Mouse (Mus musculus) liver, embryonic 11.5 days (tissue): ENCODE measurements at regions not wholly inside any gene's neighbourhood (a gene's known extent, or its start where the extent isn't known, plus 50 kb on each side); places are given as distances from the start of the nearest gene placed in this dataset.

ENCODE experiments used
- ATAC-seq: fragments of 200-750 bp; cut with Nextera tagmentation; replicated peaks from 2 replicates; pipeline ENCODE4 v1.8.0; 2017; ENCODE audit warnings: moderate number of reproducible peaks, mild to moderate bottlenecking, moderate TSS enrichment, moderate library complexity; ENCODE audit not compliant: low FRiP score
- DNase-seq: peaks from one replicate; pipeline ENCODE4 v3.0.0-alpha.2; 2017; ENCODE audit warnings: low spot score
- H3K27ac ChIP-seq: fragments of 300-500 bp; sonication (generic); 2 replicates; pipeline ENCODE4 v1.5.1; 2014; ENCODE audit warnings: mild to moderate bottlenecking, low read depth, low read length, control low read depth
- H3K27me3 ChIP-seq: fragments of 300-500 bp; sonication (generic); replicated peaks from 2 replicates; pipeline ENCODE4 v1.6.1; 2014; ENCODE audit warnings: low read length, mixed read lengths; ENCODE audit not compliant: control insufficient read depth, insufficient read depth
- H3K36me3 ChIP-seq: fragments of 300-500 bp; sonication (generic); 2 replicates; pipeline ENCODE4 v1.6.1; 2014; ENCODE audit warnings: mild to moderate bottlenecking, low read length, moderate library complexity, mixed read lengths; ENCODE audit not compliant: control insufficient read depth, insufficient read depth
- H3K4me1 ChIP-seq: fragments of 300-500 bp; sonication (generic); replicated peaks from 2 replicates; pipeline ENCODE4 v1.6.1; 2014; ENCODE audit warnings: low read length, mixed read lengths; ENCODE audit not compliant: control insufficient read depth, insufficient read depth
- H3K4me2 ChIP-seq: fragments of 300-500 bp; sonication (generic); 2 replicates; pipeline ENCODE4 v1.6.1; 2014; ENCODE audit warnings: mild to moderate bottlenecking, control low read depth, moderate library complexity
- H3K4me3 ChIP-seq: fragments of 300-500 bp; sonication (generic); 2 replicates; pipeline ENCODE4 v1.5.1; 2014; ENCODE audit warnings: low read depth, low read length, control low read depth
- H3K9ac ChIP-seq: fragments of 300-500 bp; sonication (generic); 2 replicates; pipeline ENCODE4 v1.6.1; 2014; ENCODE audit warnings: low read depth, low read length, control low read depth
- H3K9me3 ChIP-seq: fragments of 300-500 bp; sonication (generic); 2 replicates; pipeline ENCODE4 v1.6.1; 2016; ENCODE audit warnings: low read length, inconsistent platforms, mixed read lengths; ENCODE audit not compliant: control insufficient read depth
- WGBS: fragments of 180-500 bp; shearing (Covaris S2); extraction: QIAGEN DNeasy Blood & Tissue Kit; methylation state at CpG from one replicate; pipeline ENCODE4 v1.1.7; 2014; 5-methylcytosine and 5-hydroxymethylcytosine counted together

DNA sequence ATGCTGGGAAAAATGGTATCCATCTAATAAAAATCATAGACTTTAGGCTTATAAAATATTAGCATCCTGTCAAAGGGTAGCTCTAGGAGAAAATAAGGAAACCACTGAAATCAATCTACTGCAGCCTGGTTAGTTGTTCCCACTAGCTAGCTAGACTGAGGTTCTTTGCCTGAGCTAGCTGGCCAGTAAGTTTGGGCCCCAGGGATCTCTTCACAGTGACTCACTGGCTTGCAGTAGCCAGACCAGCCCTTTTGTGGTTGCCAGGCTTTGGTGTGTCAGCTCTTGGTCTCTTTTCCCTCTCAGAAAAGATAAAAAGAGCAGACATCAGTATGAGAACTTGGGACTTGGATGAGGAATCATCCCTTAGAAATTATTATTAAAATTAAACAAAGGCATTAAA lies 325.3 kb upstream of the Rasgrp1 start:
- ATAC-seq = no peak
- no peaks in the 10 kb centered on the region for H3K9me3 ChIP-seq
- no peaks in the 10 kb centered on the region for H3K27me3 ChIP-seq
- no peaks in the 10 kb centered on the region for H3K4me1 ChIP-seq
- no peak overlapping the region for H3K27ac ChIP-seq
- H3K4me3 ChIP-seq = no peak overlapping the region
- H3K4me2 ChIP-seq = no peak overlapping the region
- no peak for DNase-seq
- H3K36me3 ChIP-seq = no peaks in the 10 kb centered on the region
- H3K9ac ChIP-seq = no peak overlapping the region

DNA sequence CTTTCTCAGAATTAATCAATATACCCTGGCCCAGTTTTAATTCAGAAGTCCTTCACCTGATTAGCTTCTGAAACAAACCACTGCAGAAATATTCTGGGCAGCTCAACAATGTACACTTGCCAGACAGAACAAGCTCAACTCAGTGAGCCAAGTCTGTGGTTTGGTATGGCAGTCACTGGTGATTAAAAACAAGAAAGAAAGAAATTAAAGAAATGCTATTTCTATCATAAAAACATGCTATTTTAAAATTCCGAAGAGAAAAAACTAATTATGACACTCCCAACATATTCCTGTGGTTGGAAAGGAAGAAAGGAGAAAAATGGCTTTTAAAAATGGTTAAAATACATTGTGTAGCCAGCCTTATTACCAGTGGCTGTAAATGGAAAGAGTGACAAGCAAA lies 332.1 kb upstream of the Rasgrp1 start:
- H3K9ac ChIP-seq = no peak overlapping the region
- DNase-seq = no peak
- H3K4me3 ChIP-seq = no peak overlapping the region
- no peak overlapping the region for H3K27ac ChIP-seq
- H3K36me3 ChIP-seq = no peaks in the 10 kb centered on the region
- ATAC-seq = no peak
- H3K4me2 ChIP-seq = no peak overlapping the region
- H3K9me3 ChIP-seq = no peaks in the 10 kb centered on the region
- 71% methylated on average over 1 of the region's 1 CpGs for WGBS
- H3K4me1 ChIP-seq = no peaks in the 10 kb centered on the region
- no peaks in the 10 kb centered on the region for H3K27me3 ChIP-seq

DNA sequence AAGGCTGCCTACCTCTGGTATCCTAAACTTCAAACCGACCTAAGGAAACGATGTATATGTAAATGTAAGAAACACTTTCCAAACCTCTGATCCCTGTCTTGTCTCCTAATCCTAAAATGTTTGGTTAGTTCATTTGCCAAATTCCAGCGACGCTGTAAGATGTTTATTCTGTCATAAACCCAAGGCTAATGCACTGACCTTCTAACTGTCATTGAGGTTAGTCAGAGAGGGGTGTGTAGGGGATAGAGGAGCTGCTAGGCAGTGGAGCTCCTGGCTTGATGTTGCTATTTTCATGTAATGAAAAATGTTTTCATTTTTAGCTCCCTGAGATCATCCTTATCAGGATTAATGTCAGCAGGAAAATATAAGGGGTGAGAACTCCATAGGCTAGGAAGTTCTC lies 335.8 kb upstream of the Rasgrp1 start:
- Histone ChIP-seq H3K9me3 (no peaks in the 10 kb centered on the region), H3K27me3 (no peaks in the 10 kb centered on the region), H3K36me3 (no peaks in the 10 kb centered on the region), H3K4me1 (no peaks in the 10 kb centered on the region), H3K9ac (no peak overlapping the region), H3K27ac (no peak overlapping the region), H3K4me2 (no peak overlapping the region), H3K4me3 (no peak overlapping the region)
- ATAC-seq (no peak), DNase-seq (no peak)
- WGBS = 56% methylated on average over 4 of the region's 4 CpGs

DNA sequence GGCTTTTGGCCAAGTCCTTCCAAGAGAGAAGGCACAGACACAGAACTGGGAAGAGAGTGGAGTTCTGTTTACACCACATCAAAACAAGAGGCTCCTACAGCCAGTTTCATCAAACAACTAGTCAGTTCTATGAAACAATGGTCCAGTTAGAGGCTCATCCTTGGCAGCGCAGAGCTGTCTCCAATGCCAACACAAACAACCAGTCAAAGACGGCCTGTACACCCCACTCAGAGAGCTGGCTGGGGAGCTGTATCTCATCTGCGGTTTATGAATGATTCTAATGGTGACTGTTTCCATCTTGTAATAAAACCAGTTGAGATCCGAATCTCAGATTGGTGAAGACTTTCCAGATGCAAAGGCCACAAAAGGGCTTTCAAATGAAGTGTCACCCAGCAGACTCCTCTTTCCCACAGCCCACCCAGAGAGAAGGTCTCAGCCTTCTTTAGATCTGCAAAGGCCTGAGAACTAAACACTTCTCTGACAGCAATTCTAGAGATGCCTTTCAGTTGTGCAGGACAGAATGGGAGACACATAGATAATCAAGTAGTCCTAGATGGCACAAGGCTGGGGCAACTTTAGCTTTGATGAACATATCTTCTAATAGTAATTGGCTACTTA lies 343.1 kb upstream of the Rasgrp1 start:
- DNase-seq (no peak), ATAC-seq (no peak)
- H3K4me3 ChIP-seq = no peak overlapping the region
- no peaks in the 10 kb centered on the region for H3K36me3 ChIP-seq
- 86% methylated on average over 4 of the region's 4 CpGs for WGBS
- no peak overlapping the region for H3K9ac ChIP-seq
- no peak overlapping the region for H3K27ac ChIP-seq
- no peak overlapping the region for H3K4me2 ChIP-seq
- H3K27me3 ChIP-seq = no peaks in the 10 kb centered on the region
- no peaks in the 10 kb centered on the region for H3K9me3 ChIP-seq
- no peaks in the 10 kb centered on the region for H3K4me1 ChIP-seq

DNA sequence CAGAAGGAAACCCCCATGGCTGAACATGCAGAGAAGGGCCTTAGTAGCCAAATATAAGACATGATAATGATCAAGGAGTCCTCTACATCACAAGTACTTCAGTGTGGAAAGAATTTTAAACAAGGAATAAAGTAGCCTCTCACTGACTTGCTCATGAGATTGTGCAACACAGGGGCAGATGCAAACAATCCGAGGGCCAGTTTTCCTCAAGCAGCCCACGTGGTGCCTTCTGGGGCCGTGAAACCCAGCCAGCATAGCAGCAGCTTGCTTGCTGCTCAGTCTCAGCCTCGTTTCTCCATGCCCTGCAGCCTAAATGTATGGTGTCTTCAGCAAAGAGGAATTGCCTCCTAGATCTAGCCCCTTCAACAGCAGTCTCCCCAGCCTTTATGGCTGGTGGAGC lies 350.7 kb upstream of the Rasgrp1 start:
- DNase-seq = no peak
- no peaks in the 10 kb centered on the region for H3K4me1 ChIP-seq
- no peaks in the 10 kb centered on the region for H3K27me3 ChIP-seq
- H3K4me3 ChIP-seq = no peak overlapping the region
- no peak overlapping the region for H3K27ac ChIP-seq
- no peak overlapping the region for H3K9ac ChIP-seq
- H3K9me3 ChIP-seq = no peaks in the 10 kb centered on the region
- H3K4me2 ChIP-seq = no peak overlapping the region
- no peak for ATAC-seq
- WGBS = 71% methylated on average over 4 of the region's 4 CpGs
- no peaks in the 10 kb centered on the region for H3K36me3 ChIP-seq

DNA sequence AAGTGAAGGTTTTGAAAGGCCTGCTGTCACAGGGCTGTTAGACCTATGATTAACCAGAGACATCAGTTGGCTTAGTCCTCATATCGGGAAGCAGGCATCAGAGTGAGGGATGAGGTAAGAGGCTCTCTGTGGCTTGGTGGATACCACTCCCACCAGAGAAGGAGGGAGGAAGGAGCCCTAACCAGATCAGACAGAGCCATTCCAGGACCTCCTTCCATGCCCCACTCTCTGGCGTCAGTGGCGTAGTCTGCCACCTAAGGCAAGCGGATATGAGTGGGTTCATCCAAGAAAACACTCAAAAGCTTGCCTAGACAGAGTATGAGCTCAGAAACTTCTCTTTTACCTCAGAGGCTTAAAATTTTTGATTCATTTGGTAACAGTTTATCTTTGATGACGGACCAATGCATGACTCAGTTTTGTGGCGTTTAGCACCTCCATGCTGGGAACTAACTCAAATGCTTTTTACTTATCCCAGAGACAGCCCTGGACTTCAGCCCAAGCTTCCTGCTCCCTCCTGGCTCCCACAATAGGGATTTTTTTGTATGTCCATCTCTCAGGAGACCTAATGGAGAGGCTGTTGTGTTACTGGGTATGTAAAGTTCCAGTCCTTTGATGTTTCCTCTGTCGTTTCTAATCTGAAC lies 367.5 kb upstream of the Rasgrp1 start:
- no peak for ATAC-seq
- no peaks in the 10 kb centered on the region for H3K27me3 ChIP-seq
- WGBS = 81% methylated on average over 7 of the region's 7 CpGs
- H3K36me3 ChIP-seq = no peaks in the 10 kb centered on the region
- DNase-seq = no peak
- H3K4me3 ChIP-seq = no peak overlapping the region
- H3K4me1 ChIP-seq = no peaks in the 10 kb centered on the region
- no peaks in the 10 kb centered on the region for H3K9me3 ChIP-seq
- H3K9ac ChIP-seq = no peak overlapping the region
- H3K4me2 ChIP-seq = no peak overlapping the region
- no peak overlapping the region for H3K27ac ChIP-seq

DNA sequence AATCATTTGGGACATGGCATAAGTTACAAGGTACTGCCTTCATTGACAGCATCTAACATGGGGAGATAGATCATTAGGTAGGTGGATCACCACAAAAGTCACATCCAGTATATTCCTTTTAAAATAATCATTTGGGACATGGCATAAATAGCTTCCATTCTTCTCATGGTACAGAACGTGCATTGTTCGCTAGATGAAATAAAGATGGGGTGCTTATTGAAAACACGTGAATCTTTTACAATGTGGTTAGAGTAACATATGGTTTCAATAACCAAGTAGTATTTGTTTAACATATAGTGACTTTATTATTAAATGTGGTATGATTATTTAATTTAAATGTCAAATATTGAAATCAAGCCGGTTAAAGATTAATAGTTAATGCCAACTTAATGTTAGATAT lies 381.3 kb upstream of the Rasgrp1 start:
- ATAC-seq = no peak

DNA sequence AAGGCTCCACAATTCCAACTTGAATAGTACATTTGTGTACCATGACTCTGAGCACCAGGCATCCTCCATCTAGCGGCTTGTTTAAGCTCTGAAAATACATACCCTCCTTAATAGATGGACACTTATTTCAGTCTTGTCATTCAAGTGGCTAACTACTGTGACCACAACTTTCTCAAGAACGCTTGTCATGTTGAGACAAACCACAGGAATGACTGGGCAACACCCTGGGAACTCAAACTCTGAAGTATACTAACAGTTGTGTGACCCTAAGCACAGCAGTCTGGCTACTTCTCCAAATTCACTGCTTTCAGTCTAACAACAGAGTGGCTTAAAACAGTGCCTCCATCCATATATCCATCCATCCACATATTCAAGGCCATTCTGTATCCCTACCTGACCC lies 380.4 kb upstream of the Thbs1 start:
- no peak for DNase-seq
- ATAC-seq = no peak
- Histone ChIP-seq H3K9me3 (no peaks in the 10 kb centered on the region), H3K4me2 (no peak overlapping the region), H3K27me3 (no peaks in the 10 kb centered on the region), H3K27ac (no peak overlapping the region), H3K4me1 (no peaks in the 10 kb centered on the region), H3K4me3 (no peak overlapping the region), H3K9ac (no peak overlapping the region), H3K36me3 (no peaks in the 10 kb centered on the region)
- 50% methylated on average over 2 of the region's 2 CpGs for WGBS

More for the DNA sequence above, 381.3 kb upstream of the Rasgrp1 start:
- H3K36me3 ChIP-seq = no peaks in the 10 kb centered on the region
- H3K4me2 ChIP-seq = no peak overlapping the region
- 80% methylated on average over 4 of the region's 4 CpGs for WGBS
- no peak for DNase-seq
- H3K4me1 ChIP-seq = no peaks in the 10 kb centered on the region
- H3K4me3 ChIP-seq = no peak overlapping the region
- H3K27ac ChIP-seq = no peak overlapping the region
- no peaks in the 10 kb centered on the region for H3K9me3 ChIP-seq
- no peaks in the 10 kb centered on the region for H3K27me3 ChIP-seq
- no peak overlapping the region for H3K9ac ChIP-seq

DNA sequence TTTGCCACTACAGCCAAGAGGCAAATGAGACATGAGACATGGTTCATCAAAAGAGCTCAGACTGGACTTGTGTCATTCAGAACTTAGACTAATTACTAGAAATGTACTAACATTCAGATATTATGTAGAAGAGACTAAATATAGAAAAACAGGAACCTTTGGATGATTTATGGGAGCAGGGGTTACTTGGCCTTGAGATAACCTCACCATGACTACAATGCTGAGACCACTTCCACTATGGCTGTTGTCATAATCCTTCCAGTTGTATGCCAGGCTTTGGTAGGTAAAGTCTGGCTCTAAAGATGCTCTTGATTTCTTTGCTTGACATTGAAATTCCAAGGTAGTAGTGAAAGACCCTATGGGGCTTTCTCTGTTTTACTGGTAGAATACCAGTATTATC lies 369.3 kb upstream of the Thbs1 start:
- H3K27me3 ChIP-seq = no peaks in the 10 kb centered on the region
- no peak overlapping the region for H3K9ac ChIP-seq
- ATAC-seq = no peak
- no peak overlapping the region for H3K27ac ChIP-seq
- H3K4me1 ChIP-seq = no peaks in the 10 kb centered on the region
- H3K9me3 ChIP-seq = no peaks in the 10 kb centered on the region
- H3K4me3 ChIP-seq = no peak overlapping the region
- no peak overlapping the region for H3K4me2 ChIP-seq
- no peak for DNase-seq
- H3K36me3 ChIP-seq = no peaks in the 10 kb centered on the region
